Comparison of ENCODE assay signal across 16 mouse cellular contexts in genomic region chr14:33880236-33880635, GRCm38 (mm10). TPM values are rescaled to one million over a fixed set of nuclear protein-coding genes. Genes with fewer than 3 reads are reported as not detected.
"Had no signal": no experiment of that assay in that cellular context is flagged by ENCODE, and none has a peak within 500 bp of the region (broad histone marks: within the 10 kb centered on the region; RNA-seq: fewer than 3 reads in every experiment).

No protein-coding gene starts in this region.

- H3K9me3 ChIP-seq: neural tube, embryonic 15.5 days; stomach, embryonic 15.5 days had no signal

- H3K4me1 ChIP-seq: neural tube, embryonic 15.5 days; stomach, embryonic 15.5 days had no signal

- H3K9ac ChIP-seq: neural tube, embryonic 15.5 days; stomach, embryonic 15.5 days had no signal

- H3K4me3 ChIP-seq: neural tube, embryonic 15.5 days; stomach, embryonic 15.5 days had no signal

- H3K4me2 ChIP-seq: neural tube, embryonic 15.5 days; stomach, embryonic 15.5 days had no signal

- H3K27ac ChIP-seq: neural tube, embryonic 15.5 days; stomach, embryonic 15.5 days; stomach, postnatal 0 days had no signal

- H3K27me3 ChIP-seq: neural tube, embryonic 15.5 days; stomach, embryonic 15.5 days had no signal

- DNase-seq: retina, postnatal 1 day; right cerebral cortex, adult 18-20 months; right cerebral cortex, postnatal 14 days; right cerebral cortex, postnatal 25 days; right cerebral cortex, postnatal 4 days; spleen, adult 18-20 months; thymus, adult 18-20 months; thymus, adult 2 months; thymus, postnatal 14 days; thymus, postnatal 25 days; thymus, postnatal 36 days; thymus, postnatal 4 days had no signal

- H3K36me3 ChIP-seq: neural tube, embryonic 15.5 days; stomach, embryonic 15.5 days had no signal

RNA-seq across cellular contexts. Expression of gene Gdf10, which starts 43.2 kb away (rescaled TPM):
- total RNA-seq: neutrophil, adult 5-6 weeks had no signal
